Mouse (Mus musculus): ENCODE measurements around the gene Fos.

The Fos gene

GRCm38 (mm10) chr12:85461913-85462663, 11.6 kb upstream of the Fos start:
- no peak for DNase-seq (ENCODE audit: low spot score in 2 of 2)

- no peak for DNase-seq (ENCODE audit: low spot score in 2 of 2)
Observed at GRCm38 (mm10) chr12:85462802-85463201, 10.9 kb upstream of the Fos start.

- no peak for DNase-seq (ENCODE audit: low spot score in 2 of 2)
Observed at GRCm38 (mm10) chr12:85464431-85464830, 9.3 kb upstream of the Fos start.

GRCm38 (mm10) chr12:85464902-85465301, 8.8 kb upstream of the Fos start:
- no peak for DNase-seq (ENCODE audit: low spot score in 2 of 2)

GRCm38 (mm10) chr12:85467854-85468253, 5.8 kb upstream of the Fos start:
- DNase-seq (ENCODE audit: low spot score in 2 of 2) = no peak

DNA sequence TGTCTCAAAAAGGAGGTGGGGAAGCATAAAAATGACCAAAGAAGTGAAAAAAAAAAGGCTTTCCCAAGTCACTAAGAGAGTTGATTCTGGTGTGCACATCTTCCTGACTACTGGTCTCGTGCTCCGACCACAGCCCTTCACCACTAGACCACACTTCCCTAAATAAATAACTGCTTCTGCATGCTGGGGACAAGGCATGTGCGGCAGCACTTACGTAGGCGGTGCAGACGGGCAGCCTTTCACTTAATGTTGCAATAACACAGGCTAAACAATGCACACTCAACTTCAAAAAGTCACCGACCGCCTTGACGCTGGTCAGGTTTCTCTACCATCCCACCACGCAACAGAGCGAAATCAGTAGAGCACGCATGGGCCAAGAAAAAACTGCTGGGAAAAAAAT, 5.0 kb upstream of the Fos start:
- no peak for DNase-seq (ENCODE audit: low spot score in 2 of 2)

- no peak for DNase-seq (ENCODE audit: low spot score in 2 of 2)
Observed at GRCm38 (mm10) chr12:85471920-85472655, 1.6 kb upstream of the Fos start.

- DNase-seq (ENCODE audit: low spot score in 2 of 2) = no peak
Observed at GRCm38 (mm10) chr12:85472656-85473410, 857 bp upstream of the Fos start.

DNA sequence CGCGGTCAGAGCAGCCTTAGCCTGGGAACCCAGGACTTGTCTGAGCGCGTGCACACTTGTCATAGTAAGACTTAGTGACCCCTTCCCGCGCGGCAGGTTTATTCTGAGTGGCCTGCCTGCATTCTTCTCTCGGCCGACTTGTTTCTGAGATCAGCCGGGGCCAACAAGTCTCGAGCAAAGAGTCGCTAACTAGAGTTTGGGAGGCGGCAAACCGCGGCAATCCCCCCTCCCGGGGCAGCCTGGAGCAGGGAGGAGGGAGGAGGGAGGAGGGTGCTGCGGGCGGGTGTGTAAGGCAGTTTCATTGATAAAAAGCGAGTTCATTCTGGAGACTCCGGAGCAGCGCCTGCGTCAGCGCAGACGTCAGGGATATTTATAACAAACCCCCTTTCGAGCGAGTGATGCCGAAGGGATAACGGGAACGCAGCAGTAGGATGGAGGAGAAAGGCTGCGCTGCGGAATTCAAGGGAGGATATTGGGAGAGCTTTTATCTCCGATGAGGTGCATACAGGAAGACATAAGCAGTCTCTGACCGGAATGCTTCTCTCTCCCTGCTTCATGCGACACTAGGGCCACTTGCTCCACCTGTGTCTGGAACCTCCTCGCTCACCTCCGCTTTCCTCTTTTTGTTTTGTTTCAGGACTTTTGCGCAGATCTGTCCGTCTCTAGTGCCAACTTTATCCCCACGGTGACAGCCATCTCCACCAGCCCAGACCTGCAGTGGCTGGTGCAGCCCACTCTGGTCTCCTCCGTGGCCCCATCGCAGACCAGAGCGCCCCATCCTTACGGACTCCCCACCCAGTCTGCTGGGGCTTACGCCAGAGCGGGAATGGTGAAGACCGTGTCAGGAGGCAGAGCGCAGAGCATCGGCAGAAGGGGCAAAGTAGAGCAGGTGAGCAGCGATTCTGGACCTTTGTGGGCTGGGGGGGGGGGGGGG, 875 bp downstream of the Fos start:
- DNase-seq (ENCODE audit: low spot score in 2 of 2) = peak; percentile 67 to 68

- no peak for DNase-seq (ENCODE audit: low spot score in 2 of 2)
Observed at GRCm38 (mm10) chr12:85475232-85475919, 1.7 kb downstream of the Fos start.

DNA sequence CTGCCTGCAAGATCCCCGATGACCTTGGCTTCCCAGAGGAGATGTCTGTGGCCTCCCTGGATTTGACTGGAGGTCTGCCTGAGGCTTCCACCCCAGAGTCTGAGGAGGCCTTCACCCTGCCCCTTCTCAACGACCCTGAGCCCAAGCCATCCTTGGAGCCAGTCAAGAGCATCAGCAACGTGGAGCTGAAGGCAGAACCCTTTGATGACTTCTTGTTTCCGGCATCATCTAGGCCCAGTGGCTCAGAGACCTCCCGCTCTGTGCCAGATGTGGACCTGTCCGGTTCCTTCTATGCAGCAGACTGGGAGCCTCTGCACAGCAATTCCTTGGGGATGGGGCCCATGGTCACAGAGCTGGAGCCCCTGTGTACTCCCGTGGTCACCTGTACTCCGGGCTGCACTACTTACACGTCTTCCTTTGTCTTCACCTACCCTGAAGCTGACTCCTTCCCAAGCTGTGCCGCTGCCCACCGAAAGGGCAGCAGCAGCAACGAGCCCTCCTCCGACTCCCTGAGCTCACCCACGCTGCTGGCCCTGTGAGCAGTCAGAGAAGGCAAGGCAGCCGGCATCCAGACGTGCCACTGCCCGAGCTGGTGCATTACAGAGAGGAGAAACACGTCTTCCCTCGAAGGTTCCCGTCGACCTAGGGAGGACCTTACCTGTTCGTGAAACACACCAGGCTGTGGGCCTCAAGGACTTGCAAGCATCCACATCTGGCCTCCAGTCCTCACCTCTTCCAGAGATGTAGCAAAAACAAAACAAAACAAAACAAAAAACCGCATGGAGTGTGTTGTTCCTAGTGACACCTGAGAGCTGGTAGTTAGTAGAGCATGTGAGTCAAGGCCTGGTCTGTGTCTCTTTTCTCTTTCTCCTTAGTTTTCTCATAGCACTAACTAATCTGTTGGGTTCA, 2.5 kb downstream of the Fos start:
- DNase-seq (ENCODE audit: low spot score in 2 of 2) = no peak

GRCm38 (mm10) chr12:85477219-85477618, 3.5 kb downstream of the Fos start:
- no peak for DNase-seq (ENCODE audit: low spot score in 2 of 2)

DNA sequence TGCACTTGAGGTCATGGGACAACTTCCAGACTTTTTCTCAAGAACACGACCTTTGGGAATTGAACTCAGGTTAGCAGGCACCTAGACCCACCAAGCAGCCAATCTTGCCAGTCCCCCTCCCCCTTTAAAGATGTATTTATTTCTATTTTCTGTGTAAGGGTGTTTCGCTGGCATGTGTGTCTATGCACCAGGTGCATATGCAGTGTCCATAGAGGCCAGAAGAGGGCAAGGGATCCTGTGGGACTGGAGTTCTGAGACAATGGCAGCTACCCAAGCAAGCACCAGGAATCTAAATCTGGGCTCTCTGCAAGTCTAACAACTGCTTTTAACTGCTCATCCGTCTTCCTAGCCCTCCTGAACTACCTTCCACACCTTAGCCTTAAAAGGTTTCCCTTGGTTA, 4.1 kb downstream of the Fos start:
- DNase-seq (ENCODE audit: low spot score in 2 of 2) = no peak

- DNase-seq (ENCODE audit: low spot score in 2 of 2) = no peak
Observed at GRCm38 (mm10) chr12:85478696-85479095, 5.0 kb downstream of the Fos start.

- DNase-seq (ENCODE audit: low spot score in 2 of 2) = no peak
Observed at GRCm38 (mm10) chr12:85479190-85479589, 5.5 kb downstream of the Fos start.

GRCm38 (mm10) chr12:85483155-85483554, 9.5 kb downstream of the Fos start:
- no peak for DNase-seq (ENCODE audit: low spot score in 2 of 2)

DNA sequence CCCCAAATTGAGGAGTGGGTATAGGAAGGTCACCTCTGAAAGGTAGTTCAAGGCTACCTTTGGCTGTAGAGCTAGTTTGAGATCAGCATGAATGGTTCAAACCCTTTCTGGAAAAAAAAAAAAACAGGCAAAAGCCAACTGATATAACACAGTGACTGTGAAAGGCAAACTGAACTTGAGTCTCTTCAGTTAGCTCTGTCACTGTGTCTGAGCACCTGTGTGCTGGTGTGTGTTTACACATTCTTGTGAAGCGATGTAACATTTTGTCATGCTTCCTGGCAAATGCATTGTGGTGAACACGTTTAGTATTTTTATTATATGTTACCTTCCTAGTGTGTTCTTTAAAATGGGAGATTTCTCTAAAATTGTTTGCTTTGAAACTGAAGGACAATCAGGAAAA, 11.0 kb downstream of the Fos start:
- DNase-seq (ENCODE audit: low spot score in 2 of 2) = no peak

DNA sequence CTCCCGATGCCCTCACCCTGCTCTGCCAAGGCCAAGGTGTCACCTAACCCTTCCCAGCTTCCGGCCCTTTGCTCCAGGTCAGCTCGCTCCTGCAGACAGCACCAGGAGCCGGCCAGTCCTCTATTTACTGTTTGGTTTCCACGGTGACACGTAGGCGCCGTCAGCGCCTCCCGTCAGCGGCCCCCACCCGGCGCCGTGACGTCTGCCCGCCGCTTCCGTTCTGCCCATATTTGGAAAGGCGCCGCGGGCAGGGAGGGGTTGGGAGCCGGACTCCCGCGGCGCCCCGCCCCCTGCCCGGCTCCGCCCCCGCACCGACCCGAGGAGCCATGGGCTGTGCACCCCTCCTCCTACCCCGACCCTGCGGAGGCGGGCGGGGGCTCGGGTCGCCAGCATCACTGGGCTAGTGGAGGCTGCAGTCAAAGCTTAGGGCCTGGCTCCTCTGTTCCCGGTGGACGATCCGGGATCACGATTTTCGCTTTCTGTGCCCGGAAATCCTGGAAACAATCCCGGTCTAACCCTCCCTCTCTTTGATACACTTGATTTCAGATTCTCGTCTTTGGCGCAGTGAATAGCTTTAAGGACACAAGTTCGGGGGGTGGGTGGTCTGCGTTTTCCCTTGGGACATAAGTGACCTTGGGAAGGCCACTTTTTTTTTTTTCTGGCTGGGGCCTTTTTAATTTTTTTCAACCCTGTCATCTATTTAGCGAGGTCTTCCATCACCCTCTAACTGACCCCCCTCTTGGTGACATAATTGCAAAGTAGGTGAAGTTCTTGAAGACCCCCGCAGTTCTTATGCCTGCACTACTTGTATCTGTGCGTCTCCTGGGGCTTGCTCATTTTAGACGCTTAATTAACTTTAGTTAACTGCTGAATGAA, 12.4 kb downstream of the Fos start:
- DNase-seq (ENCODE audit: low spot score in 2 of 2) = peak; percentile 84 to 92

DNA sequence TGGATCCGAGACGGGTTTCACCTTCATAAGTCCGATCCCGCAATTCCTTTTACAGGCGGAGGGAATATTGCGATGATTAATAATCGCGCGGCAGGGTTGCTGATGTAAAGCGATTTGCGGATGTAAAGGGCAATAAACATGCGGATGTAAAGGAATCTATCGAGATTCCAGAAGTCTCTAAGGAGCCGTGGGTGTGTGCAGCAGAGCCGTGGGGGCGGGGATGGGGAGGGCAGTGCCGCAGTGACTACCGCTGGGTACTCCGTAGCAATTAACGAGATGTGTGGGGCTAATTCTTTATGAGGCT, 13.0 kb downstream of the Fos start:
- DNase-seq (ENCODE audit: low spot score in 2 of 2) = peak in 1 of 2 experiments; percentile 23

Data from frontal cortex, postnatal 14 days (tissue).